Mouse (Mus musculus): ENCODE measurements around the gene Mob1a. TPM values are rescaled to one million over a fixed set of nuclear protein-coding genes. Genes with fewer than 3 reads are reported as not detected.
A peak's percentile ranks its signal among the peaks of the same experiment; 100 is the strongest.
"Not testable (repeated sequence)": the region's sequence is repeated elsewhere in the genome, so short reads cannot be mapped to it uniquely, and the experiment has no call there.

Gene Mob1a
- polyA plus RNA-seq, 1 experiment: 39.3 TPM

GRCm38 (mm10) chr6:83342957-83343356 is 17.1 kb downstream of the Mob1a start:
- no peak for DNase-seq (ENCODE audit: low read depth)

- not testable (repeated sequence) for DNase-seq (ENCODE audit: low read depth)
Observed at GRCm38 (mm10) chr6:83345285-83345684, 19.5 kb downstream of the Mob1a start.

GRCm38 (mm10) chr6:83347916-83348315 is 22.1 kb downstream of the Mob1a start:
- no peak for DNase-seq (ENCODE audit: low read depth)

- DNase-seq (ENCODE audit: low read depth): peak; percentile 64
Observed at GRCm38 (mm10) chr6:83348873-83349272, 23.1 kb downstream of the Mob1a start, which contains the start of gene Bola3. Bola3 (plus strand) TSS chr6:83349147.

GRCm38 (mm10) chr6:83349274-83349958 is 23.6 kb downstream of the Mob1a start:
- DNase-seq (ENCODE audit: low read depth): no peak

GRCm38 (mm10) chr6:83350172-83350571 is 24.4 kb downstream of the Mob1a start:
- no peak for DNase-seq (ENCODE audit: low read depth)

GRCm38 (mm10) chr6:83350851-83351405 is 25.1 kb downstream of the Mob1a start:
- no peak for DNase-seq (ENCODE audit: low read depth)

GRCm38 (mm10) chr6:83351490-83352160 is 25.8 kb downstream of the Mob1a start:
- no peak for DNase-seq (ENCODE audit: low read depth)

- DNase-seq (ENCODE audit: low read depth): no peak
Observed at GRCm38 (mm10) chr6:83352666-83353410, 27.0 kb downstream of the Mob1a start.

GRCm38 (mm10) chr6:83354856-83355781 is 29.3 kb downstream of the Mob1a start:
- peak; percentile 58 for DNase-seq (ENCODE audit: low read depth)

- DNase-seq (ENCODE audit: low read depth): no peak
Observed at GRCm38 (mm10) chr6:83356569-83357138, 30.8 kb downstream of the Mob1a start.

GRCm38 (mm10) chr6:83357436-83357835 is 31.6 kb downstream of the Mob1a start:
- DNase-seq (ENCODE audit: low read depth): no peak

GRCm38 (mm10) chr6:83361523-83362248 is 35.9 kb downstream of the Mob1a start:
- no peak for DNase-seq (ENCODE audit: low read depth)

- no peak for DNase-seq (ENCODE audit: low read depth)
Observed at GRCm38 (mm10) chr6:83363075-83363474, 37.3 kb downstream of the Mob1a start.

- DNase-seq (ENCODE audit: low read depth): no peak
Observed at GRCm38 (mm10) chr6:83370316-83370965, 44.6 kb downstream of the Mob1a start.

GRCm38 (mm10) chr6:83371350-83371749 is 45.5 kb downstream of the Mob1a start:
- no peak for DNase-seq (ENCODE audit: low read depth)

- no peak for DNase-seq (ENCODE audit: low read depth)
Observed at GRCm38 (mm10) chr6:83373704-83374300, 48.0 kb downstream of the Mob1a start.

GRCm38 (mm10) chr6:83381510-83382491 is 56.0 kb downstream of the Mob1a start:
- no peak for DNase-seq (ENCODE audit: low read depth)
